Mouse (Mus musculus) liver, adult 2 months (tissue): ENCODE measurements around the gene Cd300ld4. TPM values are rescaled to one million over a fixed set of nuclear protein-coding genes. Genes with fewer than 3 reads are reported as not detected.
"Not testable (repeated sequence)": the region's sequence is repeated elsewhere in the genome, so short reads cannot be mapped to it uniquely, and the experiment has no call there.

ENCODE experiments used
- DNase-seq: peaks from one replicate; pipeline ENCODE4 v3.0.0-alpha.2; 2011; ENCODE audit warnings: low read depth, low spot score; ENCODE audit errors: extremely low read depth
- H3K27ac ChIP-seq: fragments of 200-500 bp; replicated peaks from 2 replicates; pipeline ENCODE4 v1.5.1; 2012; ENCODE audit warnings: low read depth, mild to moderate bottlenecking, control low read depth, inconsistent platforms, low read length; ENCODE audit not compliant: insufficient read depth
- H3K27me3 ChIP-seq: fragments of 200-500 bp; 2 replicates; pipeline ENCODE4 v1.6.1; 2012; ENCODE audit warnings: mild to moderate bottlenecking, moderate library complexity, low read length, inconsistent platforms; ENCODE audit not compliant: control insufficient read depth, insufficient read depth
- H3K36me3 ChIP-seq: fragments of 200-500 bp; 2 replicates; pipeline ENCODE4 v1.6.1; 2012; ENCODE audit warnings: low read length, inconsistent platforms; ENCODE audit not compliant: control insufficient read depth, insufficient read depth
- H3K4me1 ChIP-seq: fragments of 200-500 bp; 2 replicates; pipeline ENCODE4 v1.6.1; 2011; ENCODE audit warnings: low read length; ENCODE audit not compliant: control insufficient read depth, insufficient read depth
- H3K4me3 ChIP-seq: fragments of 200-500 bp; 2 replicates; pipeline ENCODE4 v1.5.1; 2011; ENCODE audit warnings: low read depth, mild to moderate bottlenecking, control low read depth, low read length, moderate library complexity; ENCODE audit not compliant: insufficient read depth
- H3K79me2 ChIP-seq: fragments of 200-500 bp; 2 replicates; pipeline ENCODE4 v1.6.1; 2012; ENCODE audit warnings: inconsistent platforms, mild to moderate bottlenecking, low read length, moderate library complexity; ENCODE audit not compliant: control insufficient read depth, insufficient read depth
- H3K9ac ChIP-seq: fragments of 200-500 bp; 2 replicates; pipeline ENCODE4 v1.6.1; 2012; ENCODE audit warnings: low read depth, mild to moderate bottlenecking, control low read depth, inconsistent platforms, low read length
- CTCF ChIP-seq: fragments of 200-500 bp; IDR thresholded peaks from 2 replicates; pipeline ENCODE4 v1.5.1; 2011; ENCODE audit warnings: low read depth, low read length, control low read depth
- POLR2A ChIP-seq: fragments of 200-500 bp; IDR thresholded peaks from 2 replicates; pipeline ENCODE4 v1.6.1; 2011; ENCODE audit warnings: low read length, control low read depth; ENCODE audit not compliant: insufficient read depth; ENCODE audit errors: extremely low read depth
- WGBS: fragments of 180-500 bp; shearing (Covaris S2); methylation state at CpG from one replicate; pipeline ENCODE4 v1.1.7; 2018; 5-methylcytosine and 5-hydroxymethylcytosine counted together
- polyA plus RNA-seq: library from polyadenylated mRNA; depleted of rRNA; stranded (reverse); fragments of >200 nt; gene quantifications from 2 replicates; pipeline ENCODE4 v1.2.3, GENCODE M21; 2012; rRNA removed
- total RNA-seq: library from RNA; depleted of rRNA; stranded (reverse); fragments of >200 nt; gene quantifications from 2 replicates; pipeline ENCODE4 v1.2.3, GENCODE M21; 2014; rRNA removed

Cd300ld4 gene
- not detected in 2 replicates for total RNA-seq
- not detected in 2 replicates for polyA plus RNA-seq

GRCm38 (mm10) chr11:115026912-115027311 lies at the start of gene Cd300ld4:
TSS of gene Cd300ld4 (minus strand) at chr11:115027012.
- no CpG with 5 or more reads among the region's 6 CpGs for WGBS

GRCm38 (mm10) chr11:115075859-115076258 lies 49.0 kb upstream of the Cd300ld4 start:
- H3K27ac ChIP-seq: no peak overlapping the region
- H3K4me3 ChIP-seq: no peak overlapping the region
- no peak overlapping the region for H3K9ac ChIP-seq
- 23% methylated on average over 5 of the region's 5 CpGs for WGBS
- TF ChIP-seq CTCF (no peak), POLR2A (no peak)
- DNase-seq: no peak
- H3K36me3 ChIP-seq: no peaks in the 10 kb centered on the region
- H3K79me2 ChIP-seq: no peaks in the 10 kb centered on the region
- H3K4me1 ChIP-seq: no peaks in the 10 kb centered on the region
- H3K27me3 ChIP-seq: 0 out of 2 replicates have a peak, but pooled peaks cover 3% of the 10 kb centered on the region

More at GRCm38 (mm10) chr11:115026912-115027311, at the start of gene Cd300ld4:
- not testable (repeated sequence) for DNase-seq, H3K79me2 ChIP-seq, H3K27ac ChIP-seq, H3K4me3 ChIP-seq, H3K36me3 ChIP-seq, H3K4me1 ChIP-seq, H3K27me3 ChIP-seq, H3K9ac ChIP-seq

GRCm38 (mm10) chr11:115075407-115075806 lies 48.6 kb upstream of the Cd300ld4 start:
- TF ChIP-seq POLR2A (no peak), CTCF (no peak)
- WGBS: 42% methylated on average over 7 of the region's 7 CpGs
- Histone ChIP-seq H3K27me3 (0 out of 2 replicates have a peak, but pooled peaks cover 3% of the 10 kb centered on the region), H3K27ac (no peak overlapping the region), H3K9ac (no peak overlapping the region), H3K4me3 (no peak overlapping the region), H3K4me1 (no peaks in the 10 kb centered on the region), H3K79me2 (no peaks in the 10 kb centered on the region), H3K36me3 (no peaks in the 10 kb centered on the region)
- DNase-seq: no peak

GRCm38 (mm10) chr11:115073002-115073401 lies 46.2 kb upstream of the Cd300ld4 start:
- H3K36me3 ChIP-seq: no peaks in the 10 kb centered on the region
- H3K27ac ChIP-seq: no peak overlapping the region
- H3K9ac ChIP-seq: no peak overlapping the region
- no peak overlapping the region for H3K4me3 ChIP-seq
- no peaks in the 10 kb centered on the region for H3K79me2 ChIP-seq
- 83% methylated on average over 5 of the region's 5 CpGs for WGBS
- TF ChIP-seq CTCF (no peak), POLR2A (no peak)
- H3K27me3 ChIP-seq: 0 out of 2 replicates have a peak, but pooled peaks cover 6% of the 10 kb centered on the region
- no peak for DNase-seq
- no peaks in the 10 kb centered on the region for H3K4me1 ChIP-seq

- peak; percentile 38 for DNase-seq
- Histone ChIP-seq H3K79me2 (no peaks in the 10 kb centered on the region), H3K27ac (peak overlapping the region; percentile 49; the same call in 1 of the 2 replicates), H3K9ac (peak overlapping the region; percentile 38; the same call in 1 of the 2 replicates), H3K4me1 (no peaks in the 10 kb centered on the region), H3K4me3 (no peak overlapping the region), H3K36me3 (no peaks in the 10 kb centered on the region), H3K27me3 (0 out of 2 replicates have a peak, but pooled peaks cover 6% of the 10 kb centered on the region)
- TF ChIP-seq POLR2A (no peak), CTCF (no peak)
- WGBS: 48% methylated on average over 14 of the region's 14 CpGs
Measured at GRCm38 (mm10) chr11:115071631-115072294, 45.0 kb upstream of the Cd300ld4 start.

- Histone ChIP-seq H3K9ac (no peak overlapping the region), H3K79me2 (no peaks in the 10 kb centered on the region), H3K4me1 (no peaks in the 10 kb centered on the region), H3K27ac (no peak overlapping the region), H3K36me3 (no peaks in the 10 kb centered on the region), H3K27me3 (0 out of 2 replicates have a peak, but pooled peaks cover 6% of the 10 kb centered on the region), H3K4me3 (no peak overlapping the region)
- no peak for TF ChIP-seq POLR2A
- TF ChIP-seq CTCF: no peak
- 28% methylated on average over 9 of the region's 9 CpGs for WGBS
- no peak for DNase-seq
Measured at GRCm38 (mm10) chr11:115071015-115071551, 44.3 kb upstream of the Cd300ld4 start.
